Mouse (Mus musculus) hindbrain, embryonic 11.5 days (tissue): ENCODE measurements around the gene Susd4. TPM values are rescaled to one million over a fixed set of nuclear protein-coding genes. Genes with fewer than 3 reads are reported as not detected.

Experiments
- ATAC-seq: fragments of 200-750 bp; cut with Nextera tagmentation; 2 replicates; pipeline ENCODE4 v1.8.0; 2017; ENCODE audit warnings: mild to moderate bottlenecking, moderate TSS enrichment, moderate library complexity; ENCODE audit not compliant: low FRiP score
- DNase-seq: peaks from one replicate; pipeline ENCODE4 v3.0.0-alpha.2; 2015; ENCODE audit warnings: low spot score
- H3K27ac ChIP-seq: fragments of 300-500 bp; sonication (generic); 2 replicates; pipeline ENCODE4 v1.5.1; 2014; ENCODE audit warnings: mild to moderate bottlenecking, low read depth, low read length
- H3K27me3 ChIP-seq: fragments of 300-500 bp; sonication (generic); 2 replicates; pipeline ENCODE4 v1.6.1; 2014; ENCODE audit warnings: mild to moderate bottlenecking, low read length, moderate library complexity, mixed read lengths; ENCODE audit not compliant: control insufficient read depth, insufficient read depth
- H3K36me3 ChIP-seq: fragments of 300-500 bp; sonication (generic); 2 replicates; pipeline ENCODE4 v1.6.1; 2014; ENCODE audit warnings: mild to moderate bottlenecking, low read length, moderate library complexity, mixed read lengths; ENCODE audit not compliant: control insufficient read depth, insufficient read depth
- H3K4me1 ChIP-seq: fragments of 300-500 bp; sonication (generic); replicated peaks from 2 replicates; pipeline ENCODE4 v1.6.1; 2014; ENCODE audit warnings: low read length, mixed read lengths; ENCODE audit not compliant: control insufficient read depth, insufficient read depth
- H3K4me2 ChIP-seq: fragments of 300-500 bp; sonication (generic); replicated peaks from 2 replicates; pipeline ENCODE4 v1.6.1; 2014; ENCODE audit warnings: mild to moderate bottlenecking, low read depth, low read length
- H3K4me3 ChIP-seq: fragments of 300-500 bp; sonication (generic); 2 replicates; pipeline ENCODE4 v1.5.1; 2014; ENCODE audit warnings: low read depth, low read length
- H3K9ac ChIP-seq: fragments of 300-500 bp; sonication (generic); 2 replicates; pipeline ENCODE4 v1.6.1; 2014; ENCODE audit warnings: low read depth, low read length
- H3K9me3 ChIP-seq: fragments of 300-500 bp; sonication (generic); 2 replicates; pipeline ENCODE4 v1.6.1; 2016; ENCODE audit warnings: low read length; ENCODE audit not compliant: control insufficient read depth
- WGBS: fragments of 180-500 bp; shearing (Covaris S2); extraction: QIAGEN DNeasy Blood & Tissue Kit; methylation state at CpG from one replicate; pipeline ENCODE4 v1.1.7; 2014; 5-methylcytosine and 5-hydroxymethylcytosine counted together
- polyA plus RNA-seq: library from polyadenylated mRNA; unstranded; fragments of >200 nt; fragmentation: Nextera tagmentation; extraction: Ambion mirVana; gene quantifications from 2 replicates; pipeline ENCODE4 v1.2.1, GENCODE M21; 2014

The Susd4 gene
- polyA plus RNA-seq, 1 experiment from 2014 or later = 27.2 TPM

- ATAC-seq = no peak
- Histone ChIP-seq H3K9ac (no peak overlapping the region), H3K27ac (no peak overlapping the region), H3K27me3 (no peaks in the 10 kb centered on the region), H3K4me2 (no peak overlapping the region), H3K4me1 (no peaks in the 10 kb centered on the region), H3K4me3 (no peak overlapping the region), H3K9me3 (no peaks in the 10 kb centered on the region), H3K36me3 (no peaks in the 10 kb centered on the region)
- 75% methylated on average over 13 of the region's 13 CpGs for WGBS
- DNase-seq = no peak
Measured at GRCm38 (mm10) chr1:182856636-182857035, 93.0 kb downstream of the Susd4 start.

- Histone ChIP-seq H3K27ac (no peak overlapping the region), H3K27me3 (no peaks in the 10 kb centered on the region), H3K4me2 (no peak overlapping the region), H3K9me3 (no peaks in the 10 kb centered on the region), H3K9ac (no peak overlapping the region), H3K4me1 (no peaks in the 10 kb centered on the region), H3K4me3 (no peak overlapping the region), H3K36me3 (no peaks in the 10 kb centered on the region)
- WGBS = 33% methylated on average over 7 of the region's 7 CpGs
- DNase-seq (peak; percentile 32), ATAC-seq (peak; percentile 86)
Measured at GRCm38 (mm10) chr1:182861671-182862358, 98.2 kb downstream of the Susd4 start.

GRCm38 (mm10) chr1:182863396-182863795, 99.7 kb downstream of the Susd4 start:
- Histone ChIP-seq H3K27ac (no peak overlapping the region), H3K4me2 (no peak overlapping the region), H3K9ac (no peak overlapping the region), H3K27me3 (no peaks in the 10 kb centered on the region), H3K9me3 (no peaks in the 10 kb centered on the region), H3K4me3 (no peak overlapping the region), H3K4me1 (peaks cover 2% of the 10 kb centered on the region; the same call in 1 of the 2 replicates), H3K36me3 (no peaks in the 10 kb centered on the region)
- no peak for DNase-seq
- ATAC-seq = no peak
- 86% methylated on average over 6 of the region's 6 CpGs for WGBS

GRCm38 (mm10) chr1:182867886-182868285, 104.2 kb downstream of the Susd4 start:
- Histone ChIP-seq H3K9me3 (no peaks in the 10 kb centered on the region), H3K27ac (peak overlapping the region; percentile 93), H3K9ac (no peak overlapping the region), H3K4me3 (no peak overlapping the region), H3K4me1 (peaks cover 6% of the 10 kb centered on the region), H3K4me2 (no peak overlapping the region), H3K27me3 (no peaks in the 10 kb centered on the region), H3K36me3 (no peaks in the 10 kb centered on the region)
- ATAC-seq = no peak
- WGBS = 93% methylated on average over 3 of the region's 3 CpGs
- DNase-seq = no peak

- H3K4me2 ChIP-seq = 0 out of 2 replicates have a peak overlapping the region, but pooled peaks have one; percentile 5
- H3K36me3 ChIP-seq = no peaks in the 10 kb centered on the region
- peaks cover 6% of the 10 kb centered on the region for H3K4me1 ChIP-seq
- 47% methylated on average over 14 of the region's 14 CpGs for WGBS
- peak overlapping the region; percentile 93 for H3K27ac ChIP-seq
- H3K4me3 ChIP-seq = no peak overlapping the region
- peak overlapping the region; percentile 37 for H3K9ac ChIP-seq
- H3K9me3 ChIP-seq = no peaks in the 10 kb centered on the region
- no peaks in the 10 kb centered on the region for H3K27me3 ChIP-seq
- ATAC-seq = peak; percentile 95
- peak; percentile 83 for DNase-seq
Measured at GRCm38 (mm10) chr1:182868432-182869113, 104.9 kb downstream of the Susd4 start.

GRCm38 (mm10) chr1:182869114-182869456, 105.4 kb downstream of the Susd4 start:
- Histone ChIP-seq H3K9ac (peak overlapping the region; percentile 37), H3K4me3 (no peak overlapping the region), H3K4me2 (0 out of 2 replicates have a peak overlapping the region, but pooled peaks have one; percentile 5), H3K36me3 (no peaks in the 10 kb centered on the region), H3K9me3 (no peaks in the 10 kb centered on the region), H3K4me1 (peaks cover 6% of the 10 kb centered on the region), H3K27me3 (no peaks in the 10 kb centered on the region), H3K27ac (peak overlapping the region; percentile 93)
- DNase-seq (no peak), ATAC-seq (peak; percentile 69)
- 35% methylated on average over 6 of the region's 6 CpGs for WGBS

- H3K4me3 ChIP-seq = no peak overlapping the region
- 98% methylated on average over 5 of the region's 5 CpGs for WGBS
- ATAC-seq = no peak
- no peaks in the 10 kb centered on the region for H3K4me1 ChIP-seq
- H3K36me3 ChIP-seq = no peaks in the 10 kb centered on the region
- no peak overlapping the region for H3K27ac ChIP-seq
- H3K4me2 ChIP-seq = no peak overlapping the region
- DNase-seq = no peak
- H3K27me3 ChIP-seq = no peaks in the 10 kb centered on the region
- peaks cover 3% of the 10 kb centered on the region; the same call in 1 of the 2 replicates for H3K9me3 ChIP-seq
- no peak overlapping the region for H3K9ac ChIP-seq
Measured at GRCm38 (mm10) chr1:182878156-182878555, 114.5 kb downstream of the Susd4 start.

GRCm38 (mm10) chr1:182878719-182879118, 115.1 kb downstream of the Susd4 start:
- Histone ChIP-seq H3K36me3 (no peaks in the 10 kb centered on the region), H3K4me2 (no peak overlapping the region), H3K4me3 (no peak overlapping the region), H3K27ac (no peak overlapping the region), H3K9me3 (peaks cover 3% of the 10 kb centered on the region; the same call in 1 of the 2 replicates), H3K9ac (no peak overlapping the region), H3K4me1 (no peaks in the 10 kb centered on the region), H3K27me3 (no peaks in the 10 kb centered on the region)
- ATAC-seq (no peak), DNase-seq (no peak)
- 84% methylated on average over 4 of the region's 4 CpGs for WGBS

GRCm38 (mm10) chr1:182881246-182881645, 117.6 kb downstream of the Susd4 start:
- Histone ChIP-seq H3K4me3 (no peak overlapping the region), H3K9me3 (peaks cover 3% of the 10 kb centered on the region; the same call in 1 of the 2 replicates), H3K36me3 (no peaks in the 10 kb centered on the region), H3K27me3 (no peaks in the 10 kb centered on the region), H3K9ac (no peak overlapping the region), H3K27ac (no peak overlapping the region), H3K4me2 (no peak overlapping the region), H3K4me1 (no peaks in the 10 kb centered on the region)
- 77% methylated on average over 8 of the region's 8 CpGs for WGBS
- ATAC-seq (no peak), DNase-seq (no peak)
